Mouse (Mus musculus): ENCODE measurements around the gene Igflr1. TPM values are rescaled to one million over a fixed set of nuclear protein-coding genes. Genes with fewer than 3 reads are reported as not detected.
A peak's percentile ranks its signal among the peaks of the same experiment; 100 is the strongest.

The Igflr1 gene
- polyA plus RNA-seq, 1 experiment from 2014 or later = 1.0 TPM

- POLR2A ChIA-PET = interaction anchor here (2.4 kb wide), 1 partner anchor 13 kb away, joined by 12 read pairs; no protein-coding TSS in a partner anchor
- no peak for DNase-seq (ENCODE audit: low read depth, low spot score)
- TF ChIP-seq CTCF (IDR thresholded peaks at IDR 0.05) = no peak
- H3K27me3 ChIP-seq = no peaks in the 10 kb centered on the region
- CTCF ChIA-PET = no interaction called here
- no peak for ATAC-seq
- in situ Hi-C loops (cut with MboI; ENCODE audit: low pct_unique_long_range_greater_than_20kb) = no loop called here
Measured at GRCm38 (mm10) chr7:30586455-30587020, 21.3 kb downstream of the Igflr1 start.

DNA sequence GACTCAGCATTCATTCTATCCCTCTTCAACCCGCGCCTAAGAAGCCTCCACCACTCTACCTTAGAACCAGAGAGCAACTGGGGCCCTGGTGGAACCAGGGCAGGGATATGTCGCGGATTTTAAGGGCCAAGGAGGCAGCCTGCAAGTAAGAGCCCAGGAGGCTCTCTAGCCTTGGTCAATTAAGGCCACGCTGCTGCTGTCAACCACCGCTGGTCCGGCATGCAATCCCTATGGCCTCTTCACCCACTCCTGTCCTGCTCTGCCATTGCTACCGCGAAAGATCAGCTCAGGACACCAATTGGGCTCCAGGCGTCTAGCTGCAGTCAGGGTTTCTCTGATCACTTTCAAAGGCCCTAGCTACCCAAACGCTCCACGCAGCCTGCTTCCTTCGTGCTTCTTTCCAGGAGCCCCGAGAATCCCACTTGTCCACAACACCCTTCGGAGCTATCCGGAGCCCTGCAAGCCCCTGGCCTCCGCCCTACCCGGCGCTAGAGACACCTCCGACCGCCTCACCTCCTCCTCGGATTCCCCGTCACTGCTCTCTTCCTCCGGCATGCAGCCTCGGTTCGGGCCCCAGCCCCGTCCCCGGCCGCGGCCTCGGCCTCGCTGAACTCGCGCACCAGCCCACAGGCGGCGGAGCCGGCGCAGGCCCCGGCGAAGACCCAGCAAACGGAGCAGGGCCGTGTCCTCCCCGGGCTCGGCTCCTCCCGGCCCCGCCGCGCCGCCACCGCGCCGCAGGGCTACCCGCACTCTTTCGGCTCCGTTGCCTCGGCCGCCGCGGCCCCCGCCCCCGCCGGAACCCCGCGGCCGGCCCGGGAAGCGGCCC, 22.8 kb downstream of the Igflr1 start:
- no peak for TF ChIP-seq CTCF (IDR thresholded peaks at IDR 0.05)
- in situ Hi-C loops (cut with MboI; ENCODE audit: low pct_unique_long_range_greater_than_20kb) = no loop called here
- DNase-seq (ENCODE audit: low read depth, low spot score) = no peak

GRCm38 (mm10) chr7:30588676-30589434, 23.6 kb downstream of the Igflr1 start, which contains the start of gene Kmt2b:
Gene Kmt2b, minus strand, starts transcription at chr7:30588726.
- CTCF ChIA-PET = interaction anchor here (1.0 to 6.9 kb wide), 6 partner anchors 10 to 35 kb away, joined by 3 to 65 read pairs (median 7); partner anchors contain the start of genes Gm49396, Psenen, U2af1l4 and Zbtb32
- no peak for TF ChIP-seq CTCF (IDR thresholded peaks at IDR 0.05)
- in situ Hi-C loops (cut with MboI; ENCODE audit: low pct_unique_long_range_greater_than_20kb) = no loop called here
- peak; percentile 92 for ATAC-seq
- POLR2A ChIA-PET = interaction anchor here (0.8 to 2.9 kb wide), 5 partner anchors 13 to 37 kb away, joined by 3 to 10 read pairs (median 5); partner anchors contain the start of gene Cox6b1
- H3K27me3 ChIP-seq = no peaks in the 10 kb centered on the region
- peak; percentile 94 for DNase-seq (ENCODE audit: low read depth, low spot score)

More for the DNA sequence above, 22.8 kb downstream of the Igflr1 start:
- H3K27me3 ChIP-seq = no peaks in the 10 kb centered on the region
- POLR2A ChIA-PET = interaction anchor here (0.8 to 2.9 kb wide), 4 partner anchors 13 to 31 kb away, joined by 3 to 10 read pairs (median 5); no protein-coding TSS in a partner anchor
- CTCF ChIA-PET = interaction anchor here (1.0 to 6.9 kb wide), 3 partner anchors 17 to 36 kb away, joined by 3 to 65 read pairs (median 31); no protein-coding TSS in a partner anchor
- no peak for ATAC-seq

GRCm38 (mm10) chr7:30589435-30590301, 24.4 kb downstream of the Igflr1 start:
- ChIA-PET CTCF (interaction anchor here (1.0 to 6.9 kb wide), 7 partner anchors 9 to 34 kb away, joined by 3 to 65 read pairs (median 5); partner anchors contain the start of genes Gm49396, Psenen, U2af1l4 and Zbtb32), POLR2A (interaction anchor here (0.6 to 2.9 kb wide), 3 partner anchors 25 to 62 kb away, joined by 3 to 10 read pairs (median 5); partner anchors contain the start of gene Cox6b1)
- peak; percentile 69 for ATAC-seq
- no peak for TF ChIP-seq CTCF (IDR thresholded peaks at IDR 0.05)
- no peaks in the 10 kb centered on the region for H3K27me3 ChIP-seq
- DNase-seq (ENCODE audit: low read depth, low spot score) = peak; percentile 61
- in situ Hi-C loops (cut with MboI; ENCODE audit: low pct_unique_long_range_greater_than_20kb) = no loop called here

DNA sequence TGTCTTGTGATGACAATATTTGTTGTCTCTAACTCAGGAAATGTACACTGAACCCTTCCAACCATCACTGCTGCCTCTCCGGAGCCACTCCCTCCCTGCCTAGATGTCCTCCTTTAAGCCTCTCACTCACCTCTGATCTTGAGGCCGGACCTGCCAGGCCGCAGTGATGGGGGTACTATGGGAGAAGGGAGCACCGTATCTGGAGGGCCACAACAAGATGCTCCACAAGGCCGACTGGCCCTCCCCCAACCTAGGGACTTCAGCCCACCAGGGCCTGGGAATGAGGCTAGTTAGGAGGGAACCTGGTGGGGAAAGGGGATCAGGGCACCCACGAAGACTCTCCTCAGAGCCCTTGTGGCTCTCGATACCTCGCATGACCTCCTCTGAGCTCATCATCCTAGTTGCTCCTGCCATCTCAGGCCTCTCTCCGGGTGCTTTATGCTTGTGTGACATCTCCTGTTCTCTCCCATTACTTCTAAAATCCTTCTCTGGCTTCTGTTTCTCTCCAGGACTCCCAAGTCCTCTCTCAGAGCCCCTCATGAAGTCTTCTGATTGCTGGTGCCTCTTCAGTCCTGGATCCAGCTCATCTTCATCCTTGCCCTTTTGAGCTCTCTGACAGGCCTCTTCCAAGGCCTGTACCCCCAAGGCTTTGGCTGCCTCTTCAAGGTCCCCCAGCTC, 25.8 kb downstream of the Igflr1 start:
- TF ChIP-seq CTCF (IDR thresholded peaks at IDR 0.05) = no peak
- ATAC-seq (no peak), DNase-seq (ENCODE audit: low read depth, low spot score) (no peak)
- ChIA-PET POLR2A (interaction anchor here (0.6 to 2.9 kb wide), 4 partner anchors 10 to 25 kb away, joined by 3 to 10 read pairs (median 7); no protein-coding TSS in a partner anchor), CTCF (interaction anchor here (3.1 to 6.9 kb wide), 2 partner anchors 14 to 24 kb away, joined by 31 to 65 read pairs; no protein-coding TSS in a partner anchor)
- H3K27me3 ChIP-seq = no peaks in the 10 kb centered on the region
- in situ Hi-C loops (cut with MboI; ENCODE audit: low pct_unique_long_range_greater_than_20kb) = no loop called here

DNA sequence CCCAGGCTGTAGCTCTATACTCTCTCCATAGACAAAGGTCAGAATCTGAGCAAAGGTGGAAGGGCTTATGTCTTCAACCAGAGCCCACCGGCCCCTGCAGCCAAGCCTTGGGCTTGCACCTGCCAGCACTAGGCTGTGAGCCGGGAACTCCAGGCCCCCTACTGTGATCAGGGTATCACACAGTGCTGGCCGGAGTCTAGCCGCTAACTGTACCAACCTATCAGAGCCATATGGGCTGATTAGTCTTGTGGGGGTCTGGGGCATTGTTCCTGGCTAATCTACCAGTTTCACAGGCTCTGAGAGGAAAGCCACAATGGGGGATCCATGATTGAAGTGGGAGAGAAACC, 26.4 kb downstream of the Igflr1 start:
- ChIA-PET POLR2A (interaction anchor here (1.1 to 1.5 kb wide), 2 partner anchors 15 to 24 kb away, joined by 3 to 10 read pairs; no protein-coding TSS in a partner anchor), CTCF (interaction anchor here (2.3 to 6.9 kb wide), 3 partner anchors 13 to 23 kb away, joined by 14 to 65 read pairs (median 31); no protein-coding TSS in a partner anchor)
- in situ Hi-C loops (cut with MboI; ENCODE audit: low pct_unique_long_range_greater_than_20kb) = no loop called here
- ATAC-seq = no peak
- DNase-seq (ENCODE audit: low read depth, low spot score) = no peak
- TF ChIP-seq CTCF (IDR thresholded peaks at IDR 0.05) = no peak
- H3K27me3 ChIP-seq = no peaks in the 10 kb centered on the region

DNA sequence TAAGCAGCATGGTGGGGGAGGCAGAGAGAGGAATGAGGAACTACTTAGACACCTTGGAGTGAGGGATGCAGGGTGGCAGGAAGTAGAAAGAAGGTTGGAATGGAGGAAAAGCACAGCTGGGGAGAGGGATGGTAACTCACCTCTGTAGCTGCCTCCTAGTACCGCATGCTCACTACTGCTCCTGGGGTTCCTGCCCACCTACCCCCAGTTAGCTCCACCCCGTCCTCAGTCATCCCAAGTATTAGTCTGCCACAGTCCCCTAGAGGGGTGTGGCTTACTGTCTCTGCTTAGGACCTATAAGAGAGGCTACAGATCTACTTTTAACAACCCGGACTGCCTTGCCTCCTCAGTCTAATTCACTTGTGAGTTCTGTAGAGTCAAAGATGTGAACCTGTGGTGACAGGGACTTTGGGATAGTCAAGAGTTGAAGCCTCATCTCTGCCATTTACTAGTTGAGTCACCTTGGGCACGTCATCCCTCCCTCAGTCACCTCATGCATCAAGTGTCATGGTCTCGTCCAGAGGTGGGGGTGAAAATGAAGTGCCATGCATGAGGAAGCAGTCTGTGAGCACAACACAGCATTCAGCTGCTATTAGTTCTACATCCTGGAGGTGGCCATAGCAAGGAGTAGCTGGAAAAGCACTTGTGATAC, 27.7 kb downstream of the Igflr1 start:
- ChIA-PET CTCF (interaction anchor here (2.3 to 6.9 kb wide), 2 partner anchors 12 to 21 kb away, joined by 14 to 65 read pairs; no protein-coding TSS in a partner anchor), POLR2A (interaction anchor here (1.5 kb wide), 1 partner anchor 23 kb away, joined by 10 read pairs; no protein-coding TSS in a partner anchor)
- in situ Hi-C loops (cut with MboI; ENCODE audit: low pct_unique_long_range_greater_than_20kb) = no loop called here
- no peak for TF ChIP-seq CTCF (IDR thresholded peaks at IDR 0.05)
- no peaks in the 10 kb centered on the region for H3K27me3 ChIP-seq
- ATAC-seq = no peak
- DNase-seq (ENCODE audit: low read depth, low spot score) = no peak
